Mouse (Mus musculus): ENCODE measurements around the gene Gipr. TPM values are rescaled to one million over a fixed set of nuclear protein-coding genes. Genes with fewer than 3 reads are reported as not detected.

The Gipr gene
- polyA plus RNA-seq, 1 experiment from 2014 or later = 0.28 TPM

- Histone ChIP-seq H3K27ac (peak overlapping the region; percentile 82; the same call in 1 of the 2 replicates), H3K36me3 (peaks cover 22% of the 10 kb centered on the region), H3K9ac (peak overlapping the region; percentile 76), H3K4me1 (replicated peaks) (peaks cover 29% of the 10 kb centered on the region), H3K27me3 (no peaks in the 10 kb centered on the region), H3K4me2 (peak overlapping the region; percentile 96), H3K9me3 (replicated peaks) (no peaks in the 10 kb centered on the region), H3K4me3 (replicated peaks) (peak overlapping the region; percentile 77)
- no peak for ATAC-seq (ENCODE audit: low read depth)
- WGBS (ENCODE audit: insufficient replicate concordance) = 8% methylated on average over 20 of the region's 20 CpGs
- DNase-seq = no peak
These were observed 17.6 kb downstream of the Gipr start for GRCm38 (mm10) chr7:19148180-19148874.

- Histone ChIP-seq H3K9ac (no peak overlapping the region), H3K4me1 (replicated peaks) (peaks cover 29% of the 10 kb centered on the region), H3K9me3 (replicated peaks) (no peaks in the 10 kb centered on the region), H3K4me2 (peak overlapping the region; percentile 96), H3K27me3 (no peaks in the 10 kb centered on the region), H3K4me3 (replicated peaks) (peak overlapping the region; percentile 77; the same call in 1 of the 2 replicates), H3K27ac (no peak overlapping the region), H3K36me3 (peaks cover 14% of the 10 kb centered on the region)
- ATAC-seq (ENCODE audit: low read depth) (no peak), DNase-seq (no peak)
- 34% methylated on average over 6 of the region's 6 CpGs for WGBS (ENCODE audit: insufficient replicate concordance)
These were observed 18.4 kb downstream of the Gipr start for GRCm38 (mm10) chr7:19147497-19148045.

- no peak overlapping the region for H3K4me2 ChIP-seq
- H3K27me3 ChIP-seq = no peaks in the 10 kb centered on the region
- DNase-seq (no peak), ATAC-seq (ENCODE audit: low read depth) (no peak)
- no peak overlapping the region for H3K27ac ChIP-seq
- no peaks in the 10 kb centered on the region for H3K9me3 ChIP-seq (replicated peaks)
- H3K9ac ChIP-seq = no peak overlapping the region
- peaks cover 29% of the 10 kb centered on the region for H3K4me1 ChIP-seq (replicated peaks)
- peaks cover 7% of the 10 kb centered on the region for H3K36me3 ChIP-seq
- H3K4me3 ChIP-seq (replicated peaks) = no peak overlapping the region
- 75% methylated on average over 10 of the region's 10 CpGs for WGBS (ENCODE audit: insufficient replicate concordance)
These were observed 19.1 kb downstream of the Gipr start for GRCm38 (mm10) chr7:19146793-19147192.

GRCm38 (mm10) chr7:19137380-19137779, 28.5 kb downstream of the Gipr start:
- ATAC-seq (ENCODE audit: low read depth) (no peak), DNase-seq (no peak)
- 0 out of 2 replicates have a peak, but pooled peaks cover 2% of the 10 kb centered on the region for H3K4me1 ChIP-seq (replicated peaks)
- no peak overlapping the region for H3K27ac ChIP-seq
- 49% methylated on average over 5 of the region's 5 CpGs for WGBS (ENCODE audit: insufficient replicate concordance)
- no peak overlapping the region for H3K9ac ChIP-seq
- no peaks in the 10 kb centered on the region for H3K27me3 ChIP-seq
- no peaks in the 10 kb centered on the region for H3K9me3 ChIP-seq (replicated peaks)
- peaks cover 56% of the 10 kb centered on the region for H3K36me3 ChIP-seq
- no peak overlapping the region for H3K4me2 ChIP-seq
- no peak overlapping the region for H3K4me3 ChIP-seq (replicated peaks)

GRCm38 (mm10) chr7:19136673-19137334, 29.1 kb downstream of the Gipr start:
- Histone ChIP-seq H3K27ac (no peak overlapping the region), H3K36me3 (peaks cover 56% of the 10 kb centered on the region), H3K9ac (no peak overlapping the region), H3K4me2 (no peak overlapping the region), H3K4me3 (replicated peaks) (no peak overlapping the region), H3K4me1 (replicated peaks) (peaks cover 6% of the 10 kb centered on the region), H3K9me3 (replicated peaks) (no peaks in the 10 kb centered on the region), H3K27me3 (no peaks in the 10 kb centered on the region)
- 86% methylated on average over 38 of the region's 38 CpGs for WGBS (ENCODE audit: insufficient replicate concordance)
- DNase-seq (no peak), ATAC-seq (ENCODE audit: low read depth) (no peak)

GRCm38 (mm10) chr7:19136168-19136567, 29.8 kb downstream of the Gipr start:
- H3K36me3 ChIP-seq = peaks cover 56% of the 10 kb centered on the region
- no peak overlapping the region for H3K9ac ChIP-seq
- H3K27ac ChIP-seq = no peak overlapping the region
- WGBS (ENCODE audit: insufficient replicate concordance) = 86% methylated on average over 13 of the region's 13 CpGs
- DNase-seq (no peak), ATAC-seq (ENCODE audit: low read depth) (no peak)
- no peaks in the 10 kb centered on the region for H3K27me3 ChIP-seq
- no peak overlapping the region for H3K4me2 ChIP-seq
- H3K9me3 ChIP-seq (replicated peaks) = no peaks in the 10 kb centered on the region
- peaks cover 12% of the 10 kb centered on the region for H3K4me1 ChIP-seq (replicated peaks)
- no peak overlapping the region for H3K4me3 ChIP-seq (replicated peaks)

- Histone ChIP-seq H3K27me3 (no peaks in the 10 kb centered on the region), H3K4me2 (peak overlapping the region; percentile 72), H3K9ac (peak overlapping the region; percentile 53), H3K4me1 (replicated peaks) (peaks cover 23% of the 10 kb centered on the region), H3K36me3 (peaks cover 19% of the 10 kb centered on the region), H3K27ac (peak overlapping the region; percentile 73; the same call in 1 of the 2 replicates), H3K9me3 (replicated peaks) (no peaks in the 10 kb centered on the region), H3K4me3 (replicated peaks) (peak overlapping the region; percentile 48)
- ATAC-seq (ENCODE audit: low read depth) = peak; percentile 95
- peak; percentile 89 for DNase-seq
- 2% methylated on average over 38 of the region's 39 CpGs for WGBS (ENCODE audit: insufficient replicate concordance)
These were observed 34.5 kb downstream of the Gipr start for GRCm38 (mm10) chr7:19131324-19131848.

- no peak for DNase-seq
- no peaks in the 10 kb centered on the region for H3K27me3 ChIP-seq
- 0 out of 2 replicates have a peak overlapping the region, but pooled peaks have one; percentile 73 for H3K27ac ChIP-seq
- H3K4me3 ChIP-seq (replicated peaks) = peak overlapping the region; percentile 48; the same call in 1 of the 2 replicates
- no peak for ATAC-seq (ENCODE audit: low read depth)
- peak overlapping the region; percentile 72 for H3K4me2 ChIP-seq
- no peaks in the 10 kb centered on the region for H3K9me3 ChIP-seq (replicated peaks)
- H3K9ac ChIP-seq = no peak overlapping the region
- peaks cover 16% of the 10 kb centered on the region for H3K36me3 ChIP-seq
- 30% methylated on average over 4 of the region's 4 CpGs for WGBS (ENCODE audit: insufficient replicate concordance)
- peaks cover 23% of the 10 kb centered on the region for H3K4me1 ChIP-seq (replicated peaks)
These were observed 35.3 kb downstream of the Gipr start for GRCm38 (mm10) chr7:19130657-19131056.

- 83% methylated on average over 5 of the region's 5 CpGs for WGBS (ENCODE audit: insufficient replicate concordance)
- Histone ChIP-seq H3K27ac (no peak overlapping the region), H3K36me3 (peaks cover 7% of the 10 kb centered on the region; the same call in 1 of the 2 replicates), H3K4me3 (replicated peaks) (no peak overlapping the region), H3K9ac (no peak overlapping the region), H3K4me2 (no peak overlapping the region), H3K4me1 (replicated peaks) (peaks cover 23% of the 10 kb centered on the region), H3K27me3 (no peaks in the 10 kb centered on the region), H3K9me3 (replicated peaks) (no peaks in the 10 kb centered on the region)
- DNase-seq (no peak), ATAC-seq (ENCODE audit: low read depth) (no peak)
These were observed 36.5 kb downstream of the Gipr start for GRCm38 (mm10) chr7:19129396-19129795.

GRCm38 (mm10) chr7:19127744-19128143, 38.2 kb downstream of the Gipr start:
- no peak overlapping the region for H3K27ac ChIP-seq
- peaks cover 22% of the 10 kb centered on the region for H3K4me1 ChIP-seq (replicated peaks)
- 0 out of 2 replicates have a peak, but pooled peaks cover 7% of the 10 kb centered on the region for H3K36me3 ChIP-seq
- H3K4me3 ChIP-seq (replicated peaks) = no peak overlapping the region
- no peak for DNase-seq
- no peaks in the 10 kb centered on the region for H3K27me3 ChIP-seq
- no peak overlapping the region for H3K4me2 ChIP-seq
- no peak for ATAC-seq (ENCODE audit: low read depth)
- no peak overlapping the region for H3K9ac ChIP-seq
- WGBS (ENCODE audit: insufficient replicate concordance) = 85% methylated on average over 5 of the region's 5 CpGs
- H3K9me3 ChIP-seq (replicated peaks) = no peaks in the 10 kb centered on the region

GRCm38 (mm10) chr7:19124713-19125112, 41.2 kb downstream of the Gipr start:
- peaks cover 21% of the 10 kb centered on the region for H3K4me1 ChIP-seq (replicated peaks)
- H3K36me3 ChIP-seq = 0 out of 2 replicates have a peak, but pooled peaks cover 7% of the 10 kb centered on the region
- H3K4me2 ChIP-seq = no peak overlapping the region
- no peaks in the 10 kb centered on the region for H3K27me3 ChIP-seq
- no peaks in the 10 kb centered on the region for H3K9me3 ChIP-seq (replicated peaks)
- H3K9ac ChIP-seq = no peak overlapping the region
- no peak for DNase-seq
- WGBS (ENCODE audit: insufficient replicate concordance) = 79% methylated on average over 6 of the region's 6 CpGs
- H3K4me3 ChIP-seq (replicated peaks) = no peak overlapping the region
- no peak for ATAC-seq (ENCODE audit: low read depth)
- H3K27ac ChIP-seq = no peak overlapping the region

Measured in liver, embryonic 13.5 days (tissue).